Mouse (Mus musculus): ENCODE data around the gene Ush1g. TPM values are rescaled to one million over a fixed set of nuclear protein-coding genes. Genes with fewer than 3 reads are reported as not detected.

Gene Ush1g
- polyA plus RNA-seq, 1 experiment from 2014 or later, result not detected

DNA sequence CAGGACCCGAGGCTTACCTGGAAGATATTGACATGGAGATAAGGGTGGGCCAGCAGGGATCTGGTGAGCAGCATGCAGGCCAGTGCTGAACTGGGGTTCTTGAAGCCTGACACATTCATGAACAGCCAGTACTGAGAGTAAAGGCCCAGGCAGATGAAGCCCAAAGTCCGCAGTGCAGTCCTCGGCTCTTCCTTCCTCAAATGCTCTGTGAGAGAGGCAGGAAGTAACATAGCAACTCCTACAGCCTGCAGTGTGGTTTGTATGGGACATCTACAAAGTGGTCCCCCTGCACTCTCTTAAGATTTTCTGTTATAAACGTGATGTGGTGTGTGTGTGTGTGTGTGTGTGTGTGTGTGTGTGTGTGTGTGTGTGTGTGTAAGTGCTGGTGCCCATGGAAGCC is 36.6 kb downstream of the Ush1g start:
- no peak for TF ChIP-seq CTCF (IDR thresholded peaks at IDR 0.05; ENCODE audit: low read depth)
- Histone ChIP-seq H3K9me3 (ENCODE audit: low read depth, low read length) (no peaks in the 10 kb centered on the region), H3K4me3 (ENCODE audit: low read depth, low read length) (no peak overlapping the region), H3K36me3 (ENCODE audit: insufficient read depth) (no peaks in the 10 kb centered on the region), H3K9ac (no peak overlapping the region), H3K27me3 (ENCODE audit: insufficient read depth, low read length) (no peaks in the 10 kb centered on the region), H3K27ac (ENCODE audit: low read depth) (no peak overlapping the region), H3K4me2 (no peak overlapping the region), H3K4me1 (ENCODE audit: insufficient read depth) (no peaks in the 10 kb centered on the region)
- ATAC-seq (ENCODE audit: insufficient read depth), result no peak
- 46% methylated on average over 4 of the region's 4 CpGs for WGBS
- no peak for DNase-seq

DNA sequence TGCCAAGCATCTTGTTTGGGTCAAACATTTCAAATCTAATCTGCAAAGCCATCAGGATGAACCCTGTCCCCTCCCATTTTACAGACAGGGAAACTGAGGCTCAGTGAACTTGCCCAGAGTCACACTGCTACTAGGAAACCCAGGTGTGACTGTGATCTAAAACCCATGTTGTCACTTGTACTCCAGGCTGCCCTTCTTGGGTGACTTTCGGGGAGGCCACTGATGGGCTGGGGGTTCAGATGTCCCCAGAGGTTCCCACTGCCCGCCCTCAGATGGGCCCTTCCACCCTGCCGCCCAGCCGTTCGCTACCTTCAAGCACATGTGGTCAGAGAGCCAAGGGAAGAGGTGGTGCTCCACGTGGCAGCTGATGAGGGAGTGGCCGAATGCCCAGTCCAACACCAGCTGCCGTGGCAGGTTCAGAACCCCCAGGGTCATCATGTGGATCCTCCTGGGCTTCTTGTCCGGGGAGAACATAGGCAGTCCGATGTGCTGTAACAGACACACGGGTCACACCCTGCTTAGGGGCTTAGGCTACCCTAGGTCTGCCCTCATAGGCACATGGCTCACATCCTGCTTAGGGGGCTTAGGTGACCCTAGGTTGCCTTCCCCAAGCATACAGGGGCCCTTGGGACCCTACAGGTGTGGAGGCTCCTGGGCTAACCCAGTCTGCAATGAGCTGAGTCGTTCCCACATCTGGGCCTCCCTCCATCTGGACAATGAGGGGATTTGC is 37.8 kb downstream of the Ush1g start:
- ATAC-seq (ENCODE audit: insufficient read depth) (no peak), DNase-seq (no peak)
- no peak overlapping the region for H3K4me2 ChIP-seq
- TF ChIP-seq CTCF (IDR thresholded peaks at IDR 0.05; ENCODE audit: low read depth), result no peak
- 82% methylated on average over 12 of the region's 12 CpGs for WGBS
- H3K36me3 ChIP-seq (ENCODE audit: insufficient read depth), result no peaks in the 10 kb centered on the region
- H3K9ac ChIP-seq, result no peak overlapping the region
- no peak overlapping the region for H3K4me3 ChIP-seq (ENCODE audit: low read depth, low read length)
- H3K27me3 ChIP-seq (ENCODE audit: insufficient read depth, low read length), result no peaks in the 10 kb centered on the region
- H3K9me3 ChIP-seq (ENCODE audit: low read depth, low read length), result no peaks in the 10 kb centered on the region
- H3K27ac ChIP-seq (ENCODE audit: low read depth), result no peak overlapping the region
- H3K4me1 ChIP-seq (ENCODE audit: insufficient read depth), result no peaks in the 10 kb centered on the region

DNA sequence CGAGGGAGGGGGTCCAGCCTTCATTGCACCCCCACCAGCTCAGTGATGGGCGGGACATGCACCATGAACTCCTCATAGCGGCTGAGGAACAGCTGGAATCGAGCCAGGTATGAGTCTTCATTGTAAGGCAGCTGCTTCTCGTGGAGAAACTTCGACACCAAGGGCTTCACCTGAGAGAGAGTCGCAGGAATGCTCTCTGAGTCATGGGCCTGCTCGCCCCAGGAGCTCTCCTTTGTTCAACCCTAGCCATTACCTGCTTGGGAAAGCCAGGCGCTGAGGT is 38.4 kb downstream of the Ush1g start:
- Histone ChIP-seq H3K27me3 (ENCODE audit: insufficient read depth, low read length) (no peaks in the 10 kb centered on the region), H3K9me3 (ENCODE audit: low read depth, low read length) (no peaks in the 10 kb centered on the region), H3K4me1 (ENCODE audit: insufficient read depth) (no peaks in the 10 kb centered on the region), H3K27ac (ENCODE audit: low read depth) (no peak overlapping the region), H3K4me2 (no peak overlapping the region), H3K4me3 (ENCODE audit: low read depth, low read length) (no peak overlapping the region), H3K9ac (no peak overlapping the region), H3K36me3 (ENCODE audit: insufficient read depth) (no peaks in the 10 kb centered on the region)
- WGBS, result 60% methylated on average over 9 of the region's 9 CpGs
- no peak for DNase-seq
- no peak for ATAC-seq (ENCODE audit: insufficient read depth)
- TF ChIP-seq CTCF (IDR thresholded peaks at IDR 0.05; ENCODE audit: low read depth), result no peak

DNA sequence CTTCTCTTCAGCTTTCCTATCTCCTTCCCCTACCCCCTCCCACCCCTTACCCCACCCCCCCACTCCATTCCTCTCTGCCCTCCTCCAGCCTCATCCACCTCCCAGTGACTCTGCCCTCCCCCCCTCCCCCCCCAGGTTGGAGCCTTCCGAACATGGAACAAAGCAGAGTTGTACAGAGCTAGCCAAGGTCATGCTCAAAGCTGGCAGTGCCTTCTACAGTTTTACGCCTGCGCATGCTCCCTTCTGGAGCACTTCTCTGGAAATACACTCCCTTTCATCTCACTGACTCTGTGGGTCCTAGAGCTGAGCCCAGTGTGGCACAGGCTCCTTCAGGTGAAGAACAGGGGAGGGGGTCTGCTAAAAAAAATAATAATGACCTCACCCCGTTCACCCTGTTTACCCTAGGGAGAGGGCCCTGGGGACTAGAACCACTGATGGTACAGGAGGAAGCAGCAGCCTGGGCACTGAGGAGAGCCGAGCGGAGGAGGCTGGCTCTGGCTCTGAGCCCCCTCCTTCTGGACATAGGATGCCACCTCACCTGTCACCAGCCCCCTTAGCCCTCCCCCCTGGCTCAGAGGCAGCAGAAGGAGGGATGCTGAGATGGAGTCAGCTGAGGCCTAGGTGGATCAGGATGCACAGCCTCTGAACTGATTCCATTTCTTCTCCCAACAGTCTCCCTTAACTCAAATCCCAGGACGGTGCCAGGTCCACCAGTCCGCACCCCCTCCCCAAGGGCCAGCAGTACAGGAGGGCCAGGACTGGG is 38.9 kb downstream of the Ush1g start:
- H3K4me3 ChIP-seq (ENCODE audit: low read depth, low read length), result no peak overlapping the region
- ATAC-seq (ENCODE audit: insufficient read depth) (no peak), DNase-seq (no peak)
- 0 out of 2 replicates have a peak, but pooled peaks cover 2% of the 10 kb centered on the region for H3K4me1 ChIP-seq (ENCODE audit: insufficient read depth)
- no peak for TF ChIP-seq CTCF (IDR thresholded peaks at IDR 0.05; ENCODE audit: low read depth)
- no peaks in the 10 kb centered on the region for H3K27me3 ChIP-seq (ENCODE audit: insufficient read depth, low read length)
- no peaks in the 10 kb centered on the region for H3K36me3 ChIP-seq (ENCODE audit: insufficient read depth)
- no peak overlapping the region for H3K4me2 ChIP-seq
- H3K27ac ChIP-seq (ENCODE audit: low read depth), result no peak overlapping the region
- H3K9me3 ChIP-seq (ENCODE audit: low read depth, low read length), result no peaks in the 10 kb centered on the region
- whole genome bisulfite sequencing, result 77% methylated on average over 8 of the region's 8 CpGs
- H3K9ac ChIP-seq, result no peak overlapping the region

DNA sequence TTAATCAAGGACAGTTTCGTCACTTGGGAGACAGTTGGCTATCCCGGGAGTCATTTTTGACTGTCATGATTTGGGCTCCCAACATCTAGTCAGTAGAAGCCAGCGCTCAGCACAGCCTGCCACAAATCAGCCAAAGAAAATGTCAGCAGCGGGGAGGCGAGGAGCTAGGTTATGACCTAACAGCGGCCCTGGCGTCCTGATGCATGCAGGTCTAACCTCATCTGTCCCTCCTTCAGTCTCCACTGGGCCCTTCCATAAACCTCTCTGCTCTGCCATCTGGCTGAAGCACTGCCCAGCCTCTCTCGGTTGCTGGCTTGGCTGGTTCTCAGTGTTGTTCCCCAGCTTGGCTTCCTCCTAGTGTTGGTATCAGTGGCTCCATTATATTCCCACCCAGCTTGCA is 39.5 kb downstream of the Ush1g start:
- TF ChIP-seq CTCF (IDR thresholded peaks at IDR 0.05; ENCODE audit: low read depth), result no peak
- ATAC-seq (ENCODE audit: insufficient read depth), result no peak
- H3K4me2 ChIP-seq, result no peak overlapping the region

DNA sequence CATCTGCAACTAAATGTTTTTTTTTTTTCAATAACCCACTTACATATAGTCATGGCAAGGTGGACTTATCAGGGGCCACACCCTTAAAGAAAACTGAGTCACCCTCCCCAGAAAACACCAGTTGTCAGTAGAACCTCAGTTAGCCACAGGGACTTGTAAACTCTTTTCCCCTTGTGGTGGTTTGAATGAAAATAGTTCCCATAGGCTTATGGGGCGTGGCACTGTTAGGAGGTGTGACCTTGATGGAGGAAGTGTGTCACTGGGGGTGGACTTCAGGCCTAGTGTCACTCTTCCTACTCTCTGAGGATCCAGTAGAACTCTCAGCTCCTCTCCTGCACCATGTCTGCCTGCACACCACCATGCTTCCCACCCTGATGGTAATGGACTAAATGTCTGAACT is 42.1 kb downstream of the Ush1g start:
- 50% methylated on average over 1 of the region's 1 CpGs for WGBS
- no peak for ATAC-seq (ENCODE audit: insufficient read depth)
- no peak for TF ChIP-seq CTCF (IDR thresholded peaks at IDR 0.05; ENCODE audit: low read depth)

More for the DNA sequence above, 39.5 kb downstream of the Ush1g start:
- Histone ChIP-seq H3K36me3 (ENCODE audit: insufficient read depth) (no peaks in the 10 kb centered on the region), H3K9ac (no peak overlapping the region), H3K27me3 (ENCODE audit: insufficient read depth, low read length) (no peaks in the 10 kb centered on the region), H3K4me3 (ENCODE audit: low read depth, low read length) (no peak overlapping the region), H3K4me1 (ENCODE audit: insufficient read depth) (0 out of 2 replicates have a peak, but pooled peaks cover 5% of the 10 kb centered on the region), H3K27ac (ENCODE audit: low read depth) (no peak overlapping the region), H3K9me3 (ENCODE audit: low read depth, low read length) (no peaks in the 10 kb centered on the region)
- WGBS, result 65% methylated on average over 8 of the region's 8 CpGs
- DNase-seq, result no peak

DNA sequence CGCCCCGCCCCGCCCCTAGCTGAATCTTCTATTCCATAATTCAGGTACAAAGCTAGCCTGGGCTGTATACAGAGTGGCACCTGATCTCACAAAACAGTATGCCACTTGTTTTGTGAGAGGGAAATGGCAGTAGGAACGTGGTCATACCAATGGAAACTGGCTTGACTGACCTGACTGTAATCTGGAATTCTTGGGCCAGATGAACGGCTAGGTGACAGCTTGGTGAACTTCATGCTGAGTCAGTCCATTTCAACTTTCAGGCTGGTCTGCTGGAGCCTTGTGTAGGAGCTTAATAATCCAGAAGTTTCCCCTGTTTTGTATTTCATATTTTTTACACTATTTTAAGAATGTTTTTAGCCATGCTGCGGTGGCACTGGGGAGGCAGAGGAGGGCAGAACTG is 43.7 kb downstream of the Ush1g start:
- peak overlapping the region; percentile 48; the same call in 1 of the 2 replicates for H3K4me3 ChIP-seq (ENCODE audit: low read depth, low read length)
- DNase-seq (no peak), ATAC-seq (ENCODE audit: insufficient read depth) (no peak)
- H3K36me3 ChIP-seq (ENCODE audit: insufficient read depth), result no peaks in the 10 kb centered on the region
- H3K4me1 ChIP-seq (ENCODE audit: insufficient read depth), result 0 out of 2 replicates have a peak, but pooled peaks cover 9% of the 10 kb centered on the region
- TF ChIP-seq CTCF (IDR thresholded peaks at IDR 0.05; ENCODE audit: low read depth), result no peak
- peak overlapping the region; percentile 80; the same call in 1 of the 2 replicates for H3K4me2 ChIP-seq
- no peak overlapping the region for H3K27ac ChIP-seq (ENCODE audit: low read depth)
- no peak overlapping the region for H3K9ac ChIP-seq
- no peaks in the 10 kb centered on the region for H3K9me3 ChIP-seq (ENCODE audit: low read depth, low read length)
- no peaks in the 10 kb centered on the region for H3K27me3 ChIP-seq (ENCODE audit: insufficient read depth, low read length)
- WGBS, result 72% methylated on average over 6 of the region's 6 CpGs

More for the DNA sequence above, 42.1 kb downstream of the Ush1g start:
- Histone ChIP-seq H3K4me2 (no peak overlapping the region), H3K36me3 (ENCODE audit: insufficient read depth) (no peaks in the 10 kb centered on the region), H3K27me3 (ENCODE audit: insufficient read depth, low read length) (no peaks in the 10 kb centered on the region), H3K27ac (ENCODE audit: low read depth) (no peak overlapping the region), H3K4me3 (ENCODE audit: low read depth, low read length) (no peak overlapping the region), H3K9me3 (ENCODE audit: low read depth, low read length) (no peaks in the 10 kb centered on the region), H3K9ac (no peak overlapping the region), H3K4me1 (ENCODE audit: insufficient read depth) (0 out of 2 replicates have a peak, but pooled peaks cover 9% of the 10 kb centered on the region)
- no peak for DNase-seq

All from lung, embryonic 14.5 days (tissue).